Mouse (Mus musculus) adrenal gland, postnatal 10 days (tissue): ENCODE data around the gene Gm21739. TPM values are rescaled to one million over a fixed set of nuclear protein-coding genes. Genes with fewer than 3 reads are reported as not detected.
"Not testable (repeated sequence)": the region's sequence is repeated elsewhere in the genome, so short reads cannot be mapped to it uniquely, and the experiment has no call there.

Experiments used
- DNase-seq: peaks from one replicate; pipeline ENCODE4 v3.0.0; 2021; ENCODE audit warnings: mixed read lengths
- long read RNA-seq, 2 experiments: library from polyadenylated mRNA; stranded (forward); transcript quantifications; one replicate each; pipeline ENCODE4 v2.0.0; 2021
- total RNA-seq, 2 experiments: library from RNA; stranded (reverse); gene quantifications; 2 replicates each; pipeline ENCODE4 v1.2.3; 2021

Gm21739 gene
- not detected for total RNA-seq
- long read RNA-seq, experiment 1 = 0 reads
- long read RNA-seq, experiment 2 = 0 reads

- not testable (repeated sequence) for DNase-seq
Observed at GRCm38 (mm10) chrY:44264344-44264743, at the start of gene Gm21739. TSS of gene Gm21739 (minus strand) at chrY:44264444.
